Mouse (Mus musculus) c-Kit-positive CD71-positive TER-119-negative erythroid progenitor cells, embryonic 14.5 days (primary cell): ENCODE results near the gene Dhrs7.
A peak's percentile ranks its signal among the peaks of the same experiment; 100 is the strongest.
"Not testable (repeated sequence)": the region's sequence is repeated elsewhere in the genome, so short reads cannot be mapped to it uniquely, and the experiment has no call there.

ENCODE experiments used
- DNase-seq: peaks from one replicate; pipeline ENCODE4 v3.0.0-alpha.2; 2013; ENCODE audit warnings: low read depth

Dhrs7 gene

DNA sequence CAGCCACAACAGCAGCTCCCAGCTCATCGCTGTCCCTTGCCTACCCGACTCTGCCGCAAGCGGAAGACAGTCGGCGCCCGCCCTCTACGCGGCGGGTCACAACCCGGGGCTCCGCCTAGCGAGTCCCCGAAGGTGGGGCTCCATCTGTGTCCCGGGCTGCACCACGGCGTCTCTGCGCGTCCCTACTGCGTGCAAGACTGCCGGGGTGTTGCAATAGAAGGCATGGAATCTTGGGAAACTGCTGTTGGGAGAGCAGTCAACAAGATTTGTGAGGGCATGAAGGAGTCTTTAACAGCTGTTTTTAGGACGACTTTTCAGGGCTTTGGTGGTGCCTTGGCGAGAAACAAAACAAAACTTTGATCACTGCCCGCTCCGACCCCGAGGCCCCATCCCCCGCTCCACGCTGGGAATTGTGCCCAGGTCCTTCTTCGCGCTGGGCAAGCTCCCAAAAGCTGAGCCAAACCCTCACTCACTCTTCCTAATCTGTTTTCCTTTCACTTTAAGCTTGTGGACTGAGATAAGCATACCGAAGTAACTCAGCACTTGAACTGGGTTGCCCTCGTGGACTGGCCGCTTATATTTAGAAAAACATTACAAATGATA is at the start of gene Dhrs7:
Dhrs7 (minus strand) TSS at position 175 of the 603 bp plus-strand sequence.
- DNase-seq, result peak; percentile 53

DNA sequence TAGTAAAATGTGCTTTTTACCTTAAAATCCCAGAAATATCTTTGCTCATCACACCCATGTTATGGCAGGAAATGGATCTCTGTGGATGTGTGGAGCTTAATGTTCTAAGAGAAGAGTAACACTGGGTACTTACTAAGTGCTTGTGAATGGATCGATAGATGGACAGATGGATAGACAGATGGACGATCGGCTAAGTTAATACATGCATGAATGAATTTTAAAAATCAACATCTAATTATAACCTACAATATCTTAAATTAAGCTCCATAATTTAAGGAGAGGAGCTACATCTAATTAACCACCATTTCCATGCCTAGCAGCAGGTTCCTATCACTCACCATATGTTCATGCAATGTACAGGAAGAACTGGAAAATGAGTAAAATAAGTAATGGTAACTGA is 45.3 kb upstream of the Dhrs7 start:
- DNase-seq, result no peak

DNA sequence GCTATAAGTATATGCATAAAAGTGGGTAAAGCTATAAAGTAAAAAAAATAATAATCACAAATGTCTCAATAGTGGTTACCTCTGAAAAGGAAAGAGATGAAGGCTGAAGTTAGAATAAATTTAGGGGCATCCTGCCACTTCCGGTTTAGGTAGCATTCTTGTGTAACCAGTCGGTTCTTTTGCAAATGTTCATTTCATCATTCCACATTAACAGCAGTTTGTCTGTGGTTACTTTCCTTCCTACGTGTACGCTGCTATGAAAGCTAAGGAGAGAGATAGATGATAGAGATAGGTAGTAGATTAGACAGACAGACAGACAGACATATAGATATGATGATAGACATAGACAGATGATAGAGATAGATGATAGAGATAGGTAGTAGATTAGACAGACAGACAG is 39.4 kb upstream of the Dhrs7 start:
- no peak for DNase-seq

DNA sequence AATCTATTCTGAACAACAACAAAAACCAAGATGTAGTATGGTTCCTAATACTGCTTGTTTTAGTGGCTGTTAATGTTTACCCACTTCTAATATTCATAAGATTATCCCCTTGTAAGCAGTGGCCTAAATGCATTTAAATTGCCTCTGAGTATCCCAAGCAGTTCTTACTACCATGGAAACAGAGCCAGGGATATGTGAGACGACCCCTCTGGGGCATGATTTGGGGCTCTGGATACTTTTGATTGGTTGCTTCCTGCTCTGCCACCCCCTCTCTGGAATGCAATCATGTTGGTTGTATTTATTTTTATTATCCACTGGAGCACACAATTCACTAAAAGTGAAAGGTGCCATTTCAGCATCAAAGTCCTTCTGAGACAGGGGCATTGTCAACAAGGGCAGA is 35.3 kb upstream of the Dhrs7 start:
- DNase-seq, result no peak

DNA sequence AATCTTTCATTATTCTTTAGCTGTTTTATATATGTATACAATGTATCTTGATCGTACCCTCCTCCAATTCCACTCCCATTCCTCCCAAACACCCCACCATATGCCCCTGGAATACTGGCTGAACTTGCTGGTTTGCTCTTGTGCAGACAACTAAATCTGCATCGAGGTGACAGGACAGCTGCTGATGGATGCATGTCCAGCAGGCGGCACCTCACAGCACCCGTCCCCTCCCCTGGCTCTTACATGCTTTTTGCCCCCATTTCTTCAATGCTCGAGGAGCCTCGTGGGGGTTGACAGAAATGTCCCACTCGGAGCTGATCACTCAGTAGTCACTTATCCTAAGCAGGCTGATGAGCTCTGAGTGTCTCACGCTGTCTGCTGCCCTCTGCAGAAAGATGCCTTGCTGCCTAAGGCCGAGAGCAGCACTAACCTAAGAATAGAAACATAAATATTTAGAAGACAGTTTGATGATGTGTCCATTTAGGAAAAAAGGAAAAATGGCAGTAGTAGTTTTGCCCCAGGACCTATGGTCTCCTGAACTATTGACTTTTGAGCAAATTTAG is 30.3 kb upstream of the Dhrs7 start:
- DNase-seq, result no peak

DNA sequence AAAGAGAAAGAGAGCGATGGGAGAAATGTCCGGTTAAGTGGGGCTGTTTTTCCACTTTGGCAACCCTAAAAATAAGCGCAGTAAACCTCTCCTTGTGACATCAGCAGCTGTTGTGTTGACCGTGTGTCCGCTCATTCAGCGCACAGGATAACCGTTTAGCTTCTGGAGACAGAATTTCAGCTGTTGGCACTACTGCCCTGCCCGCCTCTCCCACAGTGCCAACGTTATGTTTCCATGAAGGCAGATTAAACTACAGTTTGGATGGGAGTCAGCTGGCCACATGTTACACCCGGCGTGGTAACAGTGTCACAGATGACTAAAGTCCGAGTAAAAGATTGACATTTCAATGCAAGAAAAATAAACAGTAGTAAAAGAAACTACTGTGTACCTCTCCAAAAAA is 29.7 kb upstream of the Dhrs7 start:
- DNase-seq, result no peak

DNA sequence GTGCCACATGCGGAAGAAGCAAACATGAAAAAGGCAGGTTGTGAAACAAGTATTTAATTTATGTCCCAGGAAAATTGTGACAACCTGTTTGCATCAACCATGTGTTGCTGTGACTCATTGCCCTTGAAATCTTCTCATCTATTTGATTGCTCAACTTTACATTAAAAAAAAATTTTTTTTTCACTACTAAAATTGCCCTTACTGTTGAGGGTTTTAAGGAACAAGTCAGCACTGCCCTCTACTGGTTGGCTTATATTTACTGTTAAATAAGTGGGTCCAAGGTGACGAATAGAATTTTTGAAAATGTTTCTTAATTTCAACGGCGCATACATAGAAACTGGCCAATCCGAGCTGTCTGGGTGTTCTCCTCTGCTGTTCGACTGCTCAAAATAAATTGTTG is 29.2 kb upstream of the Dhrs7 start:
- peak; percentile 21 for DNase-seq

DNA sequence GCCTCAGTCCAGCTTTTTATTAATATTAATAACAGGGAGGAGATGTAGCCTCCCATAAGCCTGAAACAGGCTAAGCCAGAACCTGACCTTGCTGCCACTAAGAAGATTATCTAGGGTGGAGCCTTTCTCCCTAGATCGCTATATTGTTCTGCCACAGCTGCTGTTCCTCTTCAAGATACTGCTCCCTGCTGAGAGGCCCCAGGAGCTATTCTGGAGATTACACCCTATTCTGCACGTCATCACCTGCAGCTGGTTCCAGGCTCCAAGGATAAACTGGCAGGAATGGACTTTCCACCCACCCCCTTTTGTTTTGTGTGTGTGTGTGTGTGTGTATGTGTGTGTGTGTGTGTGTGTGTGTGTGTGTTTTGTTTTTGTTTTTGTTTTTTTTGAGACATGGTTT is 23.6 kb upstream of the Dhrs7 start:
- not testable (repeated sequence) for DNase-seq

DNA sequence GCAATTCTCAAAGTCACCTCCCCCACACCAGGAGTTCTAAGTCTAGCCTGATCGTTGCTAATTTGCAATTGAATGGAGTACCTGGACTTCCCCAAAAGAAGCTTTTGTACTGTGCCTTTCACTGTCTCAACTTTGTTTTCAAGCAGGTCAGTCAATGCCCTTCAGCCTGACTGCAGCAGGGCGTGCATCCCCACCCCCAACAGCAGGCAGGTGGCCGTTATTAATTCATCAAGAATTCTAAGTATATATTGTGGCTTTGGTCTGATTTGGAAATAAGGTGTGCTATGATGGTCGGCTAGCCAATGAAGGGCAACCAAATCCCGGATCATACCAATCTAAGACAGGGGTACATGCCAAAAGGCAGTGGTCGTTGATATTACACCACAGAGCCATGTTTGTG is 23.0 kb upstream of the Dhrs7 start:
- not testable (repeated sequence) for DNase-seq

DNA sequence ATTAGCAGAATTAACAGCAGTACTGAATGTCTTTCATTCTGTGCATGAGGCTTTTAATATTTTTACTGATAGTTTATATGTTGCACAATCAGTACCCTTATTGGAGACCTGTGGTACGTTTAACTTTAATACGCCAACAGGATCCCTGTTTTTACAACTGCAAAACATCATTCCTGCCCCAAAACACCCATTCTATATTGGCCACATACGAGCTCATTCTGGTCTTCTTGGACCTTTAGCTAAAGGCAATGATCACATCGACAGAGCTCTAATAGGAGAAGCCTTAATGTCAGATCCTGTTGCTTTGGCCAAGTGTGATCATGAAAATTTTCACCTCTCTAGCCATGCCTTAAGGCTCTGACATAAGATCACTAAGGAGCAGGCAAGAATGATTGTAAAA is 21.9 kb upstream of the Dhrs7 start:
- DNase-seq, result not testable (repeated sequence)

DNA sequence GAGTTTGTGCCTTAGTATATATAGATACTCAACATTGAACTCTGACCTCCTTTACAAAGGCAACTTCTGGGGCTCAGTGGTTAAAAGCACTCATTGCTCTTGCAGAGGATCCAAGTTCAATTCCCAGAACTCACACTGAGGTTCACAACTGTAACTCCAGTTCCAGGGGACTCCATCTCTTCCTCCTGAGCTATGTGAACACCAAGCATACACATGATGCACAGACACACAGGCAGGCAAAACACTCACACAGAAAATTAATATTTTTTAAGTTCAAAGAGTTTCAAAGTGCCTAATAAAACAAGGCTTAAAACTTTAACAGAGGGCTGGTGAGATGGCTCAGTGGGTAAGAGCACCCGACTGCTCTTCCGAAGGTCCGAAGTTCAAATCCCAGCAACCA is 18.9 kb upstream of the Dhrs7 start:
- no peak for DNase-seq

DNA sequence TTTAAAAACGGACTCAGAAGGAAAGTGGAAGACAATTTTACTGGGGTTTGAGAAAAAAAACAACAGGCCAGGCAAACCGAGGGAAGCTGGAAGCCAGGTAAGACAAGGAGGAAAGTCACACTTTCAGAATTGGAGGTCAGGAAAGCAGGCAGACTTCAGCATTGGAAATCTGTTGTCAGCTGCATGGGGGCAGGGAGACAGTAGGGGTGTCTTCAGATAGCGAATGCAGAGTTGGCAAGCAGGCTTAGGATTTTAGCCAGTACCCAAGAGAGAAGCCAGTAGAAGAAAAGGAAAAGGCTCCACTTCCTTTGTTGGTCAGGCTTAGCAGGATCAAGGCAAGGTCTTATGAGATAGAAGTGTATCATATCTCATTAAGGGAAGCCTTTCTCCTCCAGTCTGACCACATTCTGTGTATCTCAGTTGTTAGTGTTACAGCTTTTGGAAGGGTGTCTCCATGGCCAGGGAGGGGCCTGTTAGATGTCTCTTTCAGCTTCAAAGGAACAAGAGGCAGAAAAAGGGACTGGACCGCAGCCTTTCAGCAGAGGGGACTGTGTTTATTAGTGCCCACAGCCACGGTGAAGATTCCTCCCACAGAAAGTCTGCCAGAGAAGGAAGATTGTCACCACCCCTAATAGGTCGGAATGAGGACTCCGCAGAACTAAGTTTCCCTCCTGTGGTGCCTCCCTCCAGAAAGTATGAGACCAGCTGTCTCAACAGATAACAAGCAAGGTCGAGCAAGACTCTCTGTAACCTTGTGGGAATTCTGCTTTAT is 18.0 kb upstream of the Dhrs7 start:
- no peak for DNase-seq

DNA sequence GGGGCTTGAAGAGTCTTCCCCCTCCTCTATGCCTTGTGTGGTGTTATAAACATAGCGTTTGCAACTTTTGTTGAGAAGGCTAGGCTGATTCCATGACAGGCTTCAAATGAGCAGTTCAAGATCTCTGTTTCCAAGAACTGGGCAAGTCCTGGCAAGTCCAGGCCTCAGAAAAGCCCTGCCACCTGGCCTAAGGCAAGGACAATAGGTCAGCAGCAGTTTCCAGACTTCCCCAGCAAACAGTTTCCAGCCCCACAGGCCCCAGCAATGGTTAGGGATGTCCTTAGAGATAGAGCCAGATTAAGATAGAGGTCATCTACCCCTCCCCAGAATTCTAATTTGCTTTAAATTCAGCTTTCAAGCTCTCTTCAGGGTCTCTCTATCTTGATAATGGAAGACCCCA is 17.2 kb upstream of the Dhrs7 start:
- DNase-seq, result no peak

DNA sequence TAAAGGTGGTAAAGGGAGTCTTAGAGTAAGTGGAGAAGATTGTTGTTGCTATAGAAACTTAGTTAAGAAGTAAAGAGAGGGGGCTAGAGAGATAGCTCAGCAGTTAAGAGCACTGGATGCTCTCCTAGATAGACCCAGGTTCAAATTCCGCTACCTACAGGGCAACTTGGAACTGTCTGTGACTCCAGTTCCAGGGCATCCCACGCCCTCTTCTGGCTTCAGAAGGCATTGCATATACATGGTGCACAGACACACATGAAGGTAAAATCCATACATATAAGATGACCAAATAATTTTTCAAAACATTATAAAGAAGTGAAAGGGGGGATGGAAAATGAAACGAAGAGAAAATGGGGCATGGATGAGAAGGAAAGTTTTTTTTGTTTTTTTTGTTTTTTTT is 14.9 kb upstream of the Dhrs7 start:
- DNase-seq, result no peak

DNA sequence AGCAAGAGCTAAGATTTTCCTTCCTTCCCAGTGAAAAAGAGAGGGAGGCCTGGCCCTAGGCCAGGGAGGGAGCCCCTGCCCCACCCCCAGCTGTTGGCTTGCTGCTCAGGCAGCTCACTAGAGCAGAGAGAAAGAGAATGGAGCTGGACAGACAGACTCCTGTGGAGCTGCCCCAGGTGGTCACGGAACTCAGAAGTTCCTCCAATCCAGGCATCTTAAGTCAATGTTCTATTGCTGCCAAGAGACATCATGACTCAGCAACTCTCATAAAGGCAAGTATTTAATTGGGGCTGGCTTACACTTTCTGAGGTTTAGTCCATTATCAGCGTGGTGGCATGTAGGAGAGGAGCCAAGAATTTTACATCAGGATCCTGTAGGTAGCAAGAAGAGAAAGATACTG is 10.1 kb upstream of the Dhrs7 start:
- no peak for DNase-seq

DNA sequence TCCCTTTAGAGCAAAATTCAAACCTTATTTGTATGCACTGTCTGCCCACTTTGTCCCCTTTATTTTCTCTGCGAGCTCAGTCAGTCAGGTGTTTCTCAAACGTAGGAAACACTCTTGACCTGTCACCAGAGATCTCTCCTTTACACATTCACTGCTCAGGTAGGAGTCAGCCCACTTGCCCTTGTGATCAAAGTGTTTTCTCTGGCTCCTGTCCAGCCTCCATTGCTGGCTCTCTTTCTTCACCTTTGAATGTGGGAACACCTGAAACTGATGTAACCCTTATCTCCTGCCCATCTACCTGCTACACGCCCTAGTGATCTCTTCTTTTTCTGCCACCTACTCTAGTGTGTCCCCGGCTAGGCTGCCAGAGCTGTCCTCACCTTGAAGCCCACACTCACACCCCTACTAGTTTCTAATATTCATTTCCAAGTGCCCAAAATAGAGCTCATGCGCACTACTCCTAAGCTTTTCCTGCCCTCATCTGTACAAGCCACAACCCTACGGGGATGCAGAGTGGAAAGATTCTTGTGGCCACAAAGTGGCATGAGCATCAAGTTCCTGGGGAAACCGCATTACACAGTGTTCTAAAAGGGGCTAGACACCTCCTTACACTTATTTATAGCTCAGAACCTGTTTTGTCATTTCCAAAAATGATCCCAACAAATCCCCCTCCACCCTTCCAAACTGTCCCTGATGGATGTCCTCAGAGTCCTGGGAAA is 9.5 kb upstream of the Dhrs7 start:
- no peak for DNase-seq

DNA sequence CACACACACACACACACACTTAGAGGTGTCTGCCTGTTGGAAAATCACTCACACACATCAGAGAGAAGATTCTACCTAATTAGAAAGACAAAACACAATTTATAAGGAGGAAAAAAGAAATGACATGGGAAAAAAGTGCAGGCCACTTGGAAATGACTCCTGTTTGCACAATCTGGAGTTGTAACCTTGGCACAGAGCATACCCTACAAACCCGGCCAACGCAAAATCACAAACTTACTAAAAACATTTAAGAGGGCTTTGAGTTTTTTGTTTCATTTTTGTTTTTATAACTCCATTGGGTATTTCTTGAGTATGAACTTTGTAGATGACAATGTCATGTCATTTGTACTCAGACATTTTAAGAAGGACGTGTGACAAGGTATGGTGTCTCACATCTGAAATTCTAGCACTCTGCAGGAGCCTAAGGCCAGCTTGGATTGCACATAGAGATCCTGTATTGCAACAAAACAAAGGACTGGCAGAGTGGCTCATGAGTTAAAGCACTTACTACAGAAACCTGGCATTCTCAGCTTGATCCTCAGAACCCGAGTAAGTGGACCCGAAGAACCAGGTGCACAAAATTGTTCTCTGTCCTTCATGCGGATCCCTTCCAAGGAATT is 6.9 kb upstream of the Dhrs7 start:
- DNase-seq, result no peak

DNA sequence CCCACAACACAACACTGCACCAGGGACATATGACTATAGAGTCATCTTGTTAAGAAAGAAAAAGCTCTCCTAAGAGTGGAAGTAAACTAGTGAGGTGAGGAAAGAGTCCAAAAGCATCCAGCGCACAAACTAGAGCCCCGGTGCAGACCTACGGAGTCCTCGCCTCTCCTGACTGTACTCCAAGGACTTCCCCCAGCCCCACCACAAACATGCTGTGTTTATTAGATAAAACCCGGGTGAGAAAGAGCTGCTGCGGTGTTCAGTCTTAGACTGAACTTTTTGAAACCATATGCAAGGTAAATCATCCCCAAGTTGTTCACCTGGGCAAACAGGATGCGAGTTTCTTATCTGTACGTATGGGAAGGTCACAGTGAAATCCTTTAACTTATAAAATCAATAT is 6.2 kb upstream of the Dhrs7 start:
- DNase-seq, result no peak

DNA sequence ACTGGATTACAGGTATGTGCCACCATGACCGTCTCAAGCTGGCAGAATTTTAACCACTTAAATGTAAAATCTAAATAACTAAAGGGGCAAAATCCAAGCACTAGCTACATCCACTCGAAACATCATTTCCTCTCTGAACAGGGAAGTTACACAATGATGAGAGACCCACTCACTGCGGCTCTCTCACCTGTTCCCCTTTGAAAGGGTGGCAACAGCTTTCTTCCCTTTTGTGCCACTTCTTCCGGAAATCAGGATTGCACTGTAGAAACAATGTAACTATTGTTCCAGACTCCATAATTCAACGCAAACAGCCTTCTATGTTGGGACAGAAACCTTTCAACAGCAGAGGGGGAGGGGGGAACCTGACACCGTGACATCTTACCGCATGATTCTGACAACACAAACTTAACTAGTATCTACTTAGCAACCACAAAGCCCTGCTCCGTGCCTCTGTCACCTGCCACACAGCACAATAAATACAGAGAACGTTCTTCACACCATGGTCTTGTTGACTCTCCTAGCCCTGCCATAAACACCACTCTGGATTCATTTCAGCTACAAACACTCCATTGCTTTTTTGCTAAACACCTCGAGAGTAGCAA is 3.3 kb upstream of the Dhrs7 start:
- DNase-seq, result no peak

DNA sequence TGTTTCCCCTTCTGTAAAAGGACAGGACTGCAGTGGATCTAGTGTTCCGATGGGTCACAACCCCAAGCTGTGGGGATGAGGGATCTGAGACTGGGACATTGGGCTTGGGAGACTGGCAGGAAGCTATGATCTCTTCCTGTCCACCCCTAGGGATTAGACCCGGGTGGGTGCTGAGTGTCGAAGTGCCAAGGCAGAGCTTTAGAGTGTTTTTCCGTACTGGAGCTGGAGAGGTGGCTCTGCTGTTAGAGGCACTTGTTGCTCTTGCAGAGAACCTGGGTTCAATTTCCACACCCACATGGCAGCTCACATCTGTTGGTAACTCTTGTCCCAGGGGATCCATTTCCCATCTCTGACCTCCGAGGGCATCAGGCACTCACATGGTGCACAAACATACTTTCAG is 1.3 kb upstream of the Dhrs7 start:
- DNase-seq, result no peak

DNA sequence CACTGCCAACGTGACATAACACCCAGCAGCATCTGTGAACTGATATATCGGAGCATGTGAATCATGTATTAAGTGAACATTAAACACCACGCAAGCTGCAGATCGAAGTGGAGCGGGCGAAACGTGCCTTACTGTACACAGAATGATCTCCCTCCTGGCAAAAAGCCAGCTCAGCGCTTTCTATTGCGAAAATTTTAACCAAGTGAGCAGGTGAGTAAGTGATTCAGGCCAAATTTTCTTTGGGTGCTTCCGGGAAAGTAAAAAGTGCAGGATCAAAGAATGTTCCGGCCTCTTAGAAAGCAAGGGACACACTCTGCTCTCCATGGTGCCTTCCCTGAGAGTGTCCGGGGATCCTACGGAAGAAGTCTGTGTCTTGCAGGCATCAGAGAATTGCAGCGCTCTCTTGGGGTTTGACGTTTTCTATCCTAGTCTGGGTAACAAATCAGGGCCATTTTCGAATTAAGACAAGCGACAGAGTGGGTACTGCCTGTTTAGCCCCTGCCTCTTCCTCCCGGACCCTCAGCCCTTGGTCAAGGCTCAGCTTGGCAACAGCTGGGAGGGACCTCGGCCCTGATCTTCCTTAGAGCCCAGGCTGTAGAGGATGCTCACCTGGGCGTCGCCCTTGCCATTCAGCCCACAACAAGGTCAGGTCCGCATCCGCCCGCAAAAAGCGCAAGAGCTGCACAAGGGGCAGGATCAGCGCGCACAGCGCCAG is 532 bp downstream of the Dhrs7 start:
- DNase-seq, result no peak

DNA sequence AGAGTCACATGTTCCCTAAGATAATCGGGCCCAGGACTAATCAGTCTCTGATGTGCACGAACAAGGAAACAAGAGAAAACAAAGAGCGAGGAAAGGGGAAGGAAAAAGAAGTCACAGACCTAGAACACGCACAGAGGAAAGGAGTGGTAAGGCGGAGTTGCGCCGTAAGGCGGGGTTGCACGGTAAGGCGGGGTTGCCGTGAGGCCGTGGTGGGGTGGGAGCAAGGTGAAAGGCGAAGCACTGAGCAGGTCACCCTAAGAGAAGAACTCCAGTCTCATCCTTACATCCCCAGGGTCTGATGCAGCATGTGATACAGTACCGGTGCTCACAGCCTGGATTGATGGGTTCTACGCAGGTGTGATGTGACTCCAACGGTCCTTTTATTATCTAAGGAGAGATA is 8.9 kb downstream of the Dhrs7 start:
- no peak for DNase-seq
